Mouse (Mus musculus) kidney, embryonic 14.5 days (tissue): ENCODE measurements around the gene Scn10a. TPM values are rescaled to one million over a fixed set of nuclear protein-coding genes. Genes with fewer than 3 reads are reported as not detected.

Experiments used
- ATAC-seq: fragments of 200-750 bp; cut with Nextera tagmentation; 2 replicates; pipeline ENCODE4 v1.8.0; 2017; ENCODE audit warnings: moderate number of reproducible peaks, mild to moderate bottlenecking, moderate TSS enrichment, moderate library complexity; ENCODE audit not compliant: low FRiP score, low TSS enrichment
- H3K27ac ChIP-seq: fragments of 300-500 bp; sonication (generic); 2 replicates; pipeline ENCODE4 v1.5.1; 2014; ENCODE audit warnings: low read depth, mild to moderate bottlenecking, low read length, moderate library complexity, mixed read lengths
- H3K27me3 ChIP-seq: fragments of 300-500 bp; sonication (generic); 2 replicates; pipeline ENCODE4 v1.6.1; 2014; ENCODE audit warnings: mild to moderate bottlenecking, low read length; ENCODE audit not compliant: control insufficient read depth, insufficient read depth
- H3K36me3 ChIP-seq: fragments of 300-500 bp; sonication (generic); 2 replicates; pipeline ENCODE4 v1.6.1; 2014; ENCODE audit warnings: low read length, mixed read lengths; ENCODE audit not compliant: control insufficient read depth, insufficient read depth
- H3K4me1 ChIP-seq: fragments of 300-500 bp; sonication (generic); 2 replicates; pipeline ENCODE4 v1.6.1; 2014; ENCODE audit warnings: low read length, mixed read lengths; ENCODE audit not compliant: control insufficient read depth, insufficient read depth
- H3K4me2 ChIP-seq: fragments of 300-500 bp; sonication (generic); replicated peaks from 2 replicates; pipeline ENCODE4 v1.6.1; 2014; ENCODE audit warnings: low read depth, mild to moderate bottlenecking, low read length
- H3K4me3 ChIP-seq: fragments of 300-500 bp; sonication (generic); 2 replicates; pipeline ENCODE4 v1.5.1; 2014; ENCODE audit warnings: mild to moderate bottlenecking, low read length
- H3K9ac ChIP-seq: fragments of 300-500 bp; sonication (generic); 2 replicates; pipeline ENCODE4 v1.6.1; 2014; ENCODE audit warnings: low read depth, mild to moderate bottlenecking, low read length, moderate library complexity
- H3K9me3 ChIP-seq: fragments of 300-500 bp; sonication (generic); 2 replicates; pipeline ENCODE4 v1.6.1; 2016; ENCODE audit warnings: low read length; ENCODE audit not compliant: control insufficient read depth
- WGBS: fragments of 180-500 bp; shearing (Covaris S2); extraction: QIAGEN DNeasy Blood & Tissue Kit; methylation state at CpG from one replicate; pipeline ENCODE4 v1.1.7; 2014; 5-methylcytosine and 5-hydroxymethylcytosine counted together
- polyA plus RNA-seq: library from polyadenylated mRNA; unstranded; fragments of >200 nt; fragmentation: Nextera tagmentation; extraction: Ambion mirVana; gene quantifications from 2 replicates; pipeline ENCODE4 v1.2.1, GENCODE M21; 2014

The Scn10a gene
- polyA plus RNA-seq, 1 experiment from 2014 or later: not detected

- Histone ChIP-seq H3K27ac (no peak overlapping the region), H3K27me3 (no peaks in the 10 kb centered on the region), H3K9ac (no peak overlapping the region), H3K9me3 (no peaks in the 10 kb centered on the region), H3K4me2 (no peak overlapping the region), H3K4me1 (no peaks in the 10 kb centered on the region), H3K4me3 (no peak overlapping the region), H3K36me3 (no peaks in the 10 kb centered on the region)
- 50% methylated on average over 1 of the region's 1 CpGs for WGBS
- ATAC-seq: no peak
Observed at GRCm38 (mm10) chr9:119664109-119664508, 55.0 kb downstream of the Scn10a start.

- Histone ChIP-seq H3K4me1 (no peaks in the 10 kb centered on the region), H3K36me3 (no peaks in the 10 kb centered on the region), H3K9ac (no peak overlapping the region), H3K27ac (no peak overlapping the region), H3K9me3 (no peaks in the 10 kb centered on the region), H3K4me2 (no peak overlapping the region), H3K4me3 (no peak overlapping the region), H3K27me3 (no peaks in the 10 kb centered on the region)
- 0 out of 2 replicates have a peak, but pooled peaks have one; percentile 24 for ATAC-seq
- 32% methylated on average over 6 of the region's 6 CpGs for WGBS
Observed at GRCm38 (mm10) chr9:119656111-119656510, 63.0 kb downstream of the Scn10a start.

GRCm38 (mm10) chr9:119653758-119654157 is 65.4 kb downstream of the Scn10a start:
- H3K4me2 ChIP-seq: no peak overlapping the region

GRCm38 (mm10) chr9:119646942-119647547 is 72.1 kb downstream of the Scn10a start:
- Histone ChIP-seq H3K4me3 (no peak overlapping the region), H3K4me1 (no peaks in the 10 kb centered on the region), H3K27ac (no peak overlapping the region), H3K36me3 (no peaks in the 10 kb centered on the region), H3K9me3 (no peaks in the 10 kb centered on the region), H3K9ac (no peak overlapping the region), H3K27me3 (peaks cover 30% of the 10 kb centered on the region; the same call in 1 of the 2 replicates), H3K4me2 (no peak overlapping the region)
- no peak for ATAC-seq
- 64% methylated on average over 8 of the region's 8 CpGs for WGBS

More at GRCm38 (mm10) chr9:119653758-119654157, 65.4 kb downstream of the Scn10a start:
- Histone ChIP-seq H3K9me3 (no peaks in the 10 kb centered on the region), H3K27ac (no peak overlapping the region), H3K27me3 (no peaks in the 10 kb centered on the region), H3K4me3 (no peak overlapping the region), H3K36me3 (no peaks in the 10 kb centered on the region), H3K4me1 (no peaks in the 10 kb centered on the region), H3K9ac (no peak overlapping the region)
- no peak for ATAC-seq
- WGBS: 71% methylated on average over 5 of the region's 5 CpGs

GRCm38 (mm10) chr9:119641985-119642384 is 77.1 kb downstream of the Scn10a start:
- Histone ChIP-seq H3K4me2 (no peak overlapping the region), H3K36me3 (no peaks in the 10 kb centered on the region), H3K27ac (no peak overlapping the region), H3K4me3 (no peak overlapping the region), H3K4me1 (no peaks in the 10 kb centered on the region), H3K27me3 (peaks cover 40% of the 10 kb centered on the region; the same call in 1 of the 2 replicates), H3K9me3 (no peaks in the 10 kb centered on the region), H3K9ac (no peak overlapping the region)
- 82% methylated on average over 6 of the region's 6 CpGs for WGBS
- no peak for ATAC-seq

GRCm38 (mm10) chr9:119634216-119634843 is 84.8 kb downstream of the Scn10a start:
- WGBS: 61% methylated on average over 11 of the region's 11 CpGs
- peaks cover 70% of the 10 kb centered on the region for H3K27me3 ChIP-seq
- H3K9ac ChIP-seq: no peak overlapping the region
- no peaks in the 10 kb centered on the region for H3K9me3 ChIP-seq
- H3K4me3 ChIP-seq: no peak overlapping the region
- H3K27ac ChIP-seq: no peak overlapping the region
- no peak for ATAC-seq
- no peak overlapping the region for H3K4me2 ChIP-seq
- H3K36me3 ChIP-seq: no peaks in the 10 kb centered on the region
- H3K4me1 ChIP-seq: peaks cover 15% of the 10 kb centered on the region

- 88% methylated on average over 5 of the region's 5 CpGs for WGBS
- no peak overlapping the region for H3K4me2 ChIP-seq
- H3K36me3 ChIP-seq: no peaks in the 10 kb centered on the region
- no peak for ATAC-seq
- no peak overlapping the region for H3K9ac ChIP-seq
- no peaks in the 10 kb centered on the region for H3K9me3 ChIP-seq
- H3K27me3 ChIP-seq: peaks cover 71% of the 10 kb centered on the region
- no peak overlapping the region for H3K4me3 ChIP-seq
- H3K27ac ChIP-seq: no peak overlapping the region
- peaks cover 15% of the 10 kb centered on the region for H3K4me1 ChIP-seq
Observed at GRCm38 (mm10) chr9:119633475-119633874, 85.6 kb downstream of the Scn10a start.

GRCm38 (mm10) chr9:119632801-119633200 is 86.3 kb downstream of the Scn10a start:
- H3K27ac ChIP-seq: no peak overlapping the region
- H3K27me3 ChIP-seq: peaks cover 72% of the 10 kb centered on the region
- H3K4me2 ChIP-seq: no peak overlapping the region
- H3K36me3 ChIP-seq: no peaks in the 10 kb centered on the region
- no peak overlapping the region for H3K4me3 ChIP-seq
- no peak overlapping the region for H3K9ac ChIP-seq
- H3K9me3 ChIP-seq: no peaks in the 10 kb centered on the region
- WGBS: 14% methylated on average over 12 of the region's 12 CpGs
- 0 out of 2 replicates have a peak, but pooled peaks have one; percentile 5 for ATAC-seq
- H3K4me1 ChIP-seq: peaks cover 15% of the 10 kb centered on the region

GRCm38 (mm10) chr9:119631899-119632533 is 87.1 kb downstream of the Scn10a start:
- Histone ChIP-seq H3K27ac (no peak overlapping the region), H3K36me3 (no peaks in the 10 kb centered on the region), H3K27me3 (peaks cover 78% of the 10 kb centered on the region), H3K4me3 (no peak overlapping the region), H3K4me2 (0 out of 2 replicates have a peak overlapping the region, but pooled peaks have one; percentile 2), H3K9ac (no peak overlapping the region), H3K9me3 (no peaks in the 10 kb centered on the region), H3K4me1 (peaks cover 15% of the 10 kb centered on the region)
- WGBS: 9% methylated on average over 15 of the region's 15 CpGs
- peak; percentile 86 for ATAC-seq
